Mouse (Mus musculus): ENCODE measurements at regions not wholly inside any gene's neighbourhood (a gene's known extent, or its start where the extent isn't known, plus 50 kb on each side); places are given as distances from the start of the nearest gene placed in this dataset.
A peak's percentile ranks its signal among the peaks of the same experiment; 100 is the strongest.

DNA sequence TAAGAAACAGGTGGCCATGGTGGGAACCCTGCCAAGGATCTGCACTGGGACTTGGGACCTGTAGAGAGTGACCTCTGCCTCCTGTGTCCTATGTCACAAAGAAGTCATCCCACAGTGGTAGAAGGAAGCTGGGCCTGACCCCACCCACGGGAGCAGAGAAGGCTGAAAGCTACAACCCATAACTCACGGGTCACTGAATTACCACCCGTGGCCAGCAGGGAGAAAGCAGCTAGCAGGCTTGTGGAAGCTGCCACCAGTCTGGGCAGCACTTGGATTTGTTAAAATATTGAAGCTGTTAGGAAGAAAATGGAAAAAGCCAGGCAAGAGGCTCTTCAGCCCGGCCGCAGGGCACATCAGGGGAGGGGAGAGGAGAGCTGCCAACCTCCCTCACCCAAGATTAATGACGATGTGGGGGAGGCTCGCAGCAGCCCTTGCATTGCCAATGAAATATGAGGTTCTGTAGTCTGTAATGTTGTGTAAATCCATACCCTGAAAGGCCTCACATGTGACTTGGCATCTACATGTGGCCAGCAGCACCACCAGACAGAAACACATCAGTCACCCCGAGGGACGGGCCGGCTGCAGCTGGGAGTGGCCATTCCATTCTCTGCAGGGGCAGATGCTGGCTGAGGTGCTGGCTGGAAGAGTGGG is 94.5 kb downstream of the Olfm1 start:
- DNase-seq (ENCODE audit: low read depth, low spot score) = no peak

DNA sequence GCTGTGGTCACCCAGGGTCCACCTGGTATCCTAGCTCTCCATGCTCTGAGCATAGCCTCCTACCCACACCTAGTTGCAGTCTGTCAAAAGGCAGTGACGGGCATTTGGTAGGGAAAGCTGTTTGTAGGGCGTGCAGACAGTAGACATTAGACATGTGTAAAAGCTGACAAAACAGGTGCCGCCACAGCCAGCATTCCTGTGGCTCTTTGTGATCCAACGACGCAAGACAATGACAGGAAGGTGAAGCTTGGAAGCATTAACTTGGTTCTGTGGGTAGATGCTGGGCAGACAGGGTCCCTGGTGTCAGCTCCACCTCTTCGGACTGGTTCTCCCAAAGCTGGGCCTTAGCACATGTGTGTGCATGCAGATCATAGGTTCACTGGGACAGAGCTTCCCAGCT is 96.5 kb downstream of the Olfm1 start:
- no peak for DNase-seq (ENCODE audit: low read depth, low spot score)

DNA sequence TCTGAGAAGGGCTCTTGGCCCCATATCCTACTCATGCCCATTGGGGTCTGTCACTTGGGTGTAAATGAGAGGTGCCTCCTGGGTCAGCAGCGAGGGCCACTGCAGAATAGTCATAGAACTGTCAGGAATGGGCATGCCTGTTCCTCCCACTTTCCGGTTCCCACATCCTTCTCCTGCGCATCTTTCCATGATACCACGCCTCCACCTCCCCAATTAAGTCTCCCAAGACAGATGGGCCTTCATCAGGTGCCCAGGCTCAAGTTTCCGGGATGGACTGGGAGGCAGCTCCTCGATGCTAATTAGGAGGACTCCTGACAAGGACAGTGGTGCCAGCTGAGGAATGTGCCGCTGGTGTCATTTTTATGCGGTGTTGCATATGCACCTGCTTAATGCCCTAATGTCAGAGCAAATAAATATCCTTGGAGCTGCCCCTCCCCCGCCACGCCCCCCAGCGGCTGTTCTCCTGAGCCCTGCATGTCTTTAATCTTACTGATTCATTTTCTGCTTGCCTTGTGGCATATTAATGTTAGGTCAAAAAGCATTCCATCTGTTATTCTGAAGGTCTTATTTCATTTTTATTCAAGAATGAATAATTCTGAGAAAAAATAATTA is 97.2 kb downstream of the Olfm1 start:
- DNase-seq (ENCODE audit: low read depth, low spot score) = no peak

DNA sequence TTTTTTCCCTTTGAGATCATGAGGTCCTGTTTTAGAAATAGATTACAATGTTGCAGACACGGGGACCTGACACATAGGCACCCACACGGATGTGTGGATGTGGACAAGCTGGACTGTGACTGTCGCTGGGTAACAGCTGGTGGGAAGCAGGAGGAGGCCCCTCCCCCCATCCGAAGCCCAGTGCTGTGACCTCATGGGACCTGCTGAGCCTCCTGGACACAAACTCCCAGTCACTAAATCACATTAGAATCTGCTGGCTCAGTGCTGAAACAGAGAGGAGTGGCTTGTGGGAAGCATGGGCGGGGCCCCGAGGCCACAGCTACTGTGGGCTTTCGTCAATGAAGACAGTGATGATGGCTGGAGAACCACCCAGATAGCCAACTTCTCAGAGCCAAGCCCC is 101.7 kb downstream of the Olfm1 start:
- DNase-seq (ENCODE audit: low read depth, low spot score) = peak; percentile 66

DNA sequence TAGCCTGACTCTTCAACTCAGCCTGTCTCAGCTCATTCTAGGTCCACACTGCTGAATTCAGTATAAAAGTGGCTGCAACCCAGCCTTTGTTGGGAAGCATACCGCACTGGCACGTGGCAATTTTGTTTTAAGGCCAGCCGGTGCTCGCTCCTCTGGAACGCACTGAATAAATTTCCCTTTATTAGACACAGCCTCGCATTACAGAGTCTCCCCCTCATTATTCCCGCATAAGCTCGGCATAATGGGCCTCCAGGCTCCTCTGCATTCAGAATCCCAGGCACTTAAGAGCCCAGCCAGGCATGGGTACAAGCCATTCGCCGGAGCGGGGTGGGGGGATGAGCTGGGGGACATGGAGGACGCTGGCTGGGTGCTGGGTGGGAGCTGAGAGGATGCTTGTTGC is 103.4 kb downstream of the Olfm1 start:
- DNase-seq (ENCODE audit: low read depth, low spot score) = no peak

DNA sequence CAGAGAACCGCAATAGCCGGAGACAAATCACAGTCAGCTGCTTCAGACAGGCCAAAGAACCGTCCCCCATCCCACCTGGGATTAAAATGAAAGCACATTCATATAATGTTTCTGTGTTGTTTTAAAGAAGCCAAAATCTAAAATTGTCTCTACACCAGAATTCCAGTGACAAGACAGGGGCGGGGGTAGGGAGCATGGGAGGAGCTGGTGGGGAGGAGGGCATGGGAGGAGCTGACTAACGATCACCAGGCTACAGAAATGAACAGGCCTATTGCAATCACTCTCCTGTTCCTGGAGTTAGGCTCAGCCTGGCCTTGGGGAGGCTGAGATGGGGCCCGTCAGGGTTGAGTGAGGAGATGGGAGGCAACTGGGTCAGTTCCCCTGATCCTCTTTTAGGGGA is 105.9 kb downstream of the Olfm1 start:
- no peak for DNase-seq (ENCODE audit: low read depth, low spot score)

DNA sequence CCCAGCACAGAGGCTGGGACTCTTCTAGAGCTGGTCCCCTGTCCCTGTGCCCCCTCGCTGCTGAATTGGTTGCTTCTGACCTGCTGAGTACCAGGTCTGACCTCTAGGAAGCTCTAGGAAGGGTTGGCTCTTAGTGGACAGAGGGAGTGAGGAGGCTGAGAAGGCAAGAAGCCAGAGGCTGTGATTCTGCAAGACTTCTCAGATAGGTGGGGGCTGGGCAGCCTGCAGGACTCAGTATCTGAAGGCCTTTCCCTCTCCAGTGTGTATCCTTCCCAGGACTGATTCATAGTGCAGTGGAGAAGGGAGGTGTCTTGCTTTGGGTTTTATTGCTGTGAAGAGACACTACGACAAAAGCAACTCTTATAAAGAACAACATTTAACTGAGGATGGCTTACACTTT is 106.6 kb downstream of the Olfm1 start:
- DNase-seq (ENCODE audit: low read depth, low spot score) = no peak

DNA sequence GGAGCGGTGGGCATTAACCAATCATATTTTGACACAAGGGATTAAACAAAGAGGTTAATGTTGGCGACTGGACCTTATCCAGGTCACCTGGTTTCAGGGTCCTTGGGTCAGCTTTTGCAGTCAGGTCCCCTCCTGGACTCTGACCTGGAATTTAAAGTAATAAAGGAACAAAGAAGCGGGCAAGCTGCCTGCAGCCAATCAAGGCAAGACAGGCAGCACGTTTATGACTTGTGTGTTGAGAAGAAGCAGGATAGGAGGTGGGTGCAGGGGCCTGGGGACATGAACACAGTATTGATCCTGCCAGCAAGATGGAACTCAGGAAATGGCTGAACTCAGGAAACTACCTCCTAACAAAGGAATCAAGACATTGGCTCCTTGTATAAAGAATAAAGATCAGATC is 108.5 kb downstream of the Olfm1 start:
- no peak for DNase-seq (ENCODE audit: low read depth, low spot score)

DNA sequence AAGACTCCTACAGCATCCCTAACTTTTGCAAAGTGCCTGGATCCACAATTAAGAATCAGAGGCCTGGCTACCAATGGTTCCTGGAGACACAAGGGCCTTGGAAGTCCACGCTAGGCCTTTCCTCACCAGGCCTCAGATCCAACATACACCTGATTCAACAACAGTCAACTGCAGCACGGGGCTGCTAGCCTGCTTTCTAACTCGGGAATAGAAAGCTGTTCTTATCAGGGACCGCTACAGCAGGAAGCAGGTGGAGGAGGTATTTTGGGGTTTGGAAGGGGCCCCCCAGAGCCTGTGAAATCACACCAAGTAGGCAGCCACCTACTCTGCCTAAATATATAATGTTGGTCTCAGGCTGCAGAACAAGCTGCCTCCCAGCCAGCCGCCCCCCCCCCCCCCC is 111.1 kb downstream of the Olfm1 start:
- DNase-seq (ENCODE audit: low read depth, low spot score) = no peak

DNA sequence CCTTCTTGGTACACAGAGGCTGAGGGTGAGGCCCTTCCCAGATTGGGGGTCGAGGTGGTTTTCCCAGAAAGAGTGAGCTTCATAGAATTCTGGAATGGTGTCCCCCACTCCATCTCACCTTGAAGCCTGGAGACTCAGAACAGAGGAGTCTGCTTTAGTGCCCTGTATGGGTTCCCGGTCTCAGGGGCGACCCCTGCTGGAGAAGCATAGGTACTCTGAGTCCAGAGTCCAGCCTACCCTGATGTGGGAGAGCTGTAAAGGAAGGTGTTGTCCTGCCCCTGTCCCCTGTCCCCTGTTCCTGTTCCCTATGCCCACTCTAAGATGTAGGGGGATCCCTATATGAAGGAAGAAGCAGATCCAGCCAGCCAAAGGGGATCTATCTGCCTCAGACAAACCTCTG is 111.9 kb downstream of the Olfm1 start:
- DNase-seq (ENCODE audit: low read depth, low spot score) = peak; percentile 41

DNA sequence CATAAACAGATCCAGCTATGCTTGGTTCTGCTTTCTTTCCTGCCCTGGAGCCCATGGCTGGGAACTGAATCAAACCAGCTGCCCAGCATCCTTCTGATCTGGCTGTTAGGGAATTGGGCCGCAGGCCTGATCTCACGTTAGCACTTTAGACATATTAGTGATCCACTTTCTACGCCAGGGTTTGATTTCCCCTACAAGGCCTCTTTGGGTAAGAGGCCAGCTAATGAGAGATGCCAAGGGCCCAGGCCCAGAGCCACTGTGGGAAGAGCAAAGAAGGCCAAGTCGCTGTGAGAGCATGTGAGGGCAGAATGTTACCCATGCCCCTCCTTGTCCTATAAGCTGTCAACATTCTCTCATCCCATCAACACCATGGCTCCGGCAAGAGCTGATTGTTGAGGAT is 116.3 kb downstream of the Olfm1 start:
- DNase-seq (ENCODE audit: low read depth, low spot score) = no peak

DNA sequence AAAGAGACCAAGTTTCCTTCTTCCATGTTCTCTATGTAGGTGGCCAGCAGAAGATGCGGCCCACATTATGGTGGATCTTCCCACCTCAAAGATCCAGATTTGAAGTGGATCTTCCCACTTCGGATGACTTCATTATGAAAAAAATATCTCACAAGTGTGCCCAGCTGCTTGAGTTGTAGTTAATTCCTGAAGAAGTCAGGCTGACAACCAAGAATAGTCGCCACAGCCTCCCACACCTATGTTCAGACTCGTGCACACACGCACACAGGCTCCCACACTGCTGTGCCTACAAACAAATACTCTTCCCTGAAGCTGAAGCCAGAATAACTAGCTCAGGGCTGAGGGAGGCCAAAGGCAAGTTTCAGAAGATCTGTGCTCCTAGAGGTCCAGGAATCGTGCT is 119.4 kb downstream of the Olfm1 start:
- no peak for DNase-seq (ENCODE audit: low read depth, low spot score)

DNA sequence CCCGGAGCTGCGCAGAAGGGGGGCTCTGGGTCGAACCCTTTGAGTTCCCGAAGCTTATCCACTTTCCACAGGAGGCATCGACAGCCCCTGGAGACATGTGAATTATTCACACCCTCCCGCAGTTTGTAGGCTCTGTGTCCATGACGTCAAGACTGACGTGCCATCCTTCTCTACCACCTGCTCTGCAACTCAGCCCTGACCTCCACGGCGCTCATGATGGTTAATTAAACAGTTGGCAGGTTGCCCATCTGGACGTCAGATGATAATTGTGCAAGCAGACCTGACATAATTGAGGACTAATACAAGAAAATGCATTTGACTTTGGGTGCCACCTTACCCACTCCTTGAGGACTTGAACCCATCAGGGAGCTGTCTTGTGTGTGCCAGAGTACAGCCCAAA is 121.1 kb upstream of the Ppp1r26 start:
- peak; percentile 20 for DNase-seq (ENCODE audit: low read depth, low spot score)

DNA sequence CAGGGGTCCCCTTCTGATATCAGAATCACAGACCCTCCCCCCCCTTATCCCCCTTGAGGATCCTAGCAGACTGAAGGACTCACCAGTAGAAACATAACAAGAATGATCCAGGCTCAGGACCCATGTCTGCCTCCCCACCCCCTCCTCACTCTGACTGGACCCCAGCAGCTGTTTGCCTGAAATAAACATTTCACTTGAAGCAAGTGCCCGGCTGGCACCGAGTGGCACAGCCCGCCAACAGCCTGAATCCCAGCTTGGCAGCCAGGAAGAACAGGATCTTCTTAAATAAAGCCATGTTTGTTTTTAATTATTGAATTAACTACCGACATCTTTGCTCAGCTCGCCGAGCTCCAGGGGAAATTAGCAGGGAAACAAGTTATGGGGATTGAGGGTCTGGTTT is 120.5 kb upstream of the Ppp1r26 start:
- DNase-seq (ENCODE audit: low read depth, low spot score) = no peak

DNA sequence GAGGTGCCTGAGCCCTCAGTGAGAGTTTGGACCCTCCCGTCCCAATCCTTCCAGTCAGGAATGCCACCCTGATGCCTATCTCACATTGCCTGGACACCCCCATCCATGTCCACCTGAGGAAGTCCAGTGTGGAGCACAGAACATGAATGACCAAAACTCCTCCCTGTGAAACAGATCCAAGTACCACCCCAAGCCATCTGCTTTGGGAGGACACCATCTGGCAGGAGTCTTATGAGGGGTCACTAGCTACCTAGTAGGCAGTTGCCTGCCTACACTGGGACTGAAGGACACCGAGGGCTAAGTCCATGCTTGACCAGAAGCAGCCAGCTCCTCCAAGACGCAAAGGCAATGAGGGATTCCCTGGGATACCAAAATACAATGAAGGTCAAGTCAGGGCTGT is 119.9 kb upstream of the Ppp1r26 start:
- DNase-seq (ENCODE audit: low read depth, low spot score) = no peak

DNA sequence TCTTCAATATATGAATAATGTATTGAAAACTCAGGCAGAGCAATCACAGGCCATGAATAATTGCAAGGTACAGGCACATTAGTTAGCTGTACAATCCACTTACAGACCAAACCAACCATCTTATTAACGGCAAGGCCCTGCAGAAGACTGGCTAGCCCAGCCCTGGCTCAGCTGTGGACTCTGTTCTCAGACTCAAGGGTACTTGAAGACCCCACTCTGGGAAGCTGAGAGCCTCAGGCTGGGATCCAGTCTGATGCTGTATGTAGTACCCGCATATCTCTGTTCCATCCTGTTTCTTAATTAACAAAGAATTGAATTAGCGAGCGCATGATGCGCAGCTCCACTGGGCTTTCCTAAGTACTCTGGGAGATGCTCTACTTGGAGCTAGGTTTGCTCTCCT is 117.5 kb upstream of the Ppp1r26 start:
- no peak for DNase-seq (ENCODE audit: low read depth, low spot score)

DNA sequence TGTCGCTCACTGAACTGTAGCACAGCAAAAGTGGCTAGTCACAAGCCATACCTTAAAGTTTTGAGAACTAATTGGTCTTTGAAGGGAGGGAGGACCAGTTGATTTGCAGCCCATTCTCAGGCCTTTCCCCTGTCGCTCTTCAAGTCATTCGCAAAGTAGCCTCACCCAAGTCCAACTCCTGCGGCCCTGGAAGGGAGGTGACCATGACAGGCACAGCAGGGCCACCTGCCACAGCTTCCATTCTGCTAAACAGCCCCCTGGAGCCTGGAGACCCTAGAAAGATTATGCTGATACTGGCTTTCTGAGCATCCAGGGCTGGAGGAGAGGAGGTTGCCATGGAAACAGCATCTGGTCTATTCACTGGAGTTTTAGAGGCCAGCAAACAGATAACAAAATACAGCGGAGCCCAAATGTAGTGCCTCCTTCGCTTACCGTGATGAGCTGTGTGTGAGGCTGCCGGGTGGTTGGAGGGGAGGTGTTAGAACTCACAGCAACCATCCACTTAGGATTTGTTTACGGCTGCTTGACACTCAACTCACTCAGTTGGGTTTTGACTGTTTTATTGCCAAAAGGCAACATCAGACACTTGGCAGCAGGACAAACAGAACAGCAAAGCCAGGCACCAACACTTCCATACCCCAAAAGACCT is 111.3 kb upstream of the Ppp1r26 start:
- no peak for DNase-seq (ENCODE audit: low read depth, low spot score)

DNA sequence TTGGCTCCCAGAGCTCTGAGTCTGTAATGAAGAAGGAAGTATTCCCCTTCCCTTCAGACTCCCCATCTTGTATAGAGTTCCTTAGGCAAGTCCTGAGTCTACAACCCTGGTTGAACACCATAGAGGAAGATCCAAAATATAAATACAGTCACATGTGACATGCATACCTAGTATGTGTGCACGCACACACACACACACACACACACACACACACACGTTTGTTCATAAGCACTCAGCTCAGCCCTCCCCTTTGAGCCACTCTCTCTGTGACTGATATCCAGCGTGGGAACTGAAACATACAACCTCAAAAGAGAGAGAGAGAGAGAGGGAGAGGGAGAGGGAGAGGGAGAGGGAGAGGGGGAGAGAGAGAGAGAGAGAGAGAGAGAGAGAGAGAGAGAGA is 110.8 kb upstream of the Ppp1r26 start:
- DNase-seq (ENCODE audit: low read depth, low spot score) = no peak

DNA sequence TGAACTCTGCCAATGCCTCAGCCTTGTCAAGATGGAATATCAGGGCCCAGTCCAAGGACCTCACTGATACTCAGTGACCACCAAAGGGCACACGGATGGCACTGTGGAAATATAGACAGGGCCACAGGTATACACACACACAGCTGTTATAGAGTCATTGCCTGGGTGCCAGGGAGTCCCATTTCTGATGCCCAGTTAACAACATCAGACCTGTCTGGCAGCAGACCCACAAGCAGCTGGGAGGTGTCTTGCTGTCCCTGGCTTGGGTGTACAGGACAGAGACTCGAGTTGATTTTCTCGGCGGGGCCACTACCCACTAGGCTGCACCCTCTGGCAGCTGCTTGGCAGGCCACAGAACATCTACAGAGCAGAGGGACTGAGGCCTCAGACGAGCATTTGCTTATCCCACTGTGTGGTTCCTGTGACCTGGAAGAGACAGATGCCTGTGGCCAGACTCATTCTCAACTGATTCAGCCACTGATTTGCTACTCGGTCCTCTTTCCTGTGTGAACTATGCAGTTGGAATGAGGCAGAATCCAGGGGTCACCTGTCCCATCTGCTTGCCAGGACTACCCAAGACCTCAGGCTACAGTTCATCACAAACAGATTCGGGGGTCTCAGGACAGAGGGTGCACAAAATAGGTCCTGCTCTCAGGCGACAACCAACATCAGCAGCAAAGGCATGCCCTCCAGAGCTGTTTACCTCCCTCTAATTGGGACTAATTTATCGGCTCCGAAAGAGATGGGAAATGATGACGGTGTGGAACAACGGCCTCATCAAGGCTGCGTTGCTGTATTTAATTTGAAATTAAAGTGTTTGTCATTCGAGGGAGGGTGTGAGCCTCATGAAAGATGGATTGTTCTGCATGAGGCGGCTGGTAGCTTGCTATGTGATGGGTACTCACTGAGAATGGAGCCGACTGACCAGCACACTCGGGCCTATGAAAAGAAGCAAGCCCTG is 110.0 kb upstream of the Ppp1r26 start:
- DNase-seq (ENCODE audit: low read depth, low spot score) = no peak

DNA sequence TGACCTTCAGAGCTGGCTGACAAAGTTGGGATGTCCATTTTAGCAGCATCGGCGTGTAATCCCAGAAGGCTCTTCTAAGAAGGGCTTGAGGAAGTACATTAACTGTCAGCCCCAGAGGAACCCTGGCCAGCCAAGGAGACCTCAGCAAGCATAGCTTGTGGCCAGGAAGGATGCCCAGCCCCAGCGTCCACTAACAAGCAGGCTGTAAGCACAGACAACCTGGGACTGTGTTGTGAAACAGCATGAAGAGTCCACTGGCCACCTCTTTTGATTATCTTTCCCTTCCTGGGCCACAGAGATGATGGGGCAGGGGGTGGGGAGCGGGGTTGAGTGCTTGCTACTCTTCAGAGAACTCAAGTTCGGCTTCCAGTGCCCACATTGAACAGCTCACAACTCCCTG is 109.0 kb upstream of the Ppp1r26 start:
- DNase-seq (ENCODE audit: low read depth, low spot score) = no peak

DNA sequence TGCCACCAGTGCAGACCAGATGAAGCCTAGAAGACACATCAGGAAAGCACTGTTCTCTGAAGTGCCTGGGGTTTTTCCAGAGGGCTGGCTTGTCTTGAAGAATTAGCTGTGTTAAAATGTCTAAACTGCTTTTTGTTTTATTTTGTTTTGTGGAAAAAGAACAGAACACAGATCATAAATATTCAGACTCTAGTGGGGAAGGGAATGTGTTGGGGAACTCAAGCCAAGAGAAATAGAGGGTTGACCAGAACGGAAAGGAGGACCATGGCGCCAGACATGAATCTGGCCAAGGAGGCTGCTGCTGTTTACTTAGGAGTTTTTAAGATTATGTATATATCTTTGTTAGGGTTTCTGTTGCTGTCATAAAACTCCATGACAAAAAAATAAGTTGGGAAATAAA is 105.3 kb upstream of the Ppp1r26 start:
- DNase-seq (ENCODE audit: low read depth, low spot score) = no peak

DNA sequence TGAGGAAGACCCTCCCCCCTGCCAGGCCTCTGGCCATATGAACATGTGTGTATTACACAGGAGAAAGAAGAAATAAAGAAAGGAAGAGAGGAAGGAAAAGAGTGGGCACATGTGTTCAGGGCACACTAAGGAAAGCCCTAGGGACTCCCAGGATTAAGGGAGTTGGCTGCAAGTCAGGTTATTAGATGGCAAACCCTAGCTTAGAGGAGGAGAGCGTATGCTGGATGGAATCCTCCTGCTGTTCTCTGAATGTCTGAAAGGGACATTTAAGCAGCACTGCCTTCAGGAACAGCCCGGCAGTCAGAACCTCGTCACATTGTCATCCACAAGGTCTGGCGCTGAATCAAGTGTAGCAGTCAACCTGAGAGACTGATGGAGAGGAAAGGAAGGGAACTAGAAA is 98.1 kb upstream of the Ppp1r26 start:
- no peak for DNase-seq (ENCODE audit: low read depth, low spot score)
